Mouse (Mus musculus) embryonic fibroblast, embryonic 13.5 days (primary cell): ENCODE data around the gene Apba1. TPM values are rescaled to one million over a fixed set of nuclear protein-coding genes. Genes with fewer than 3 reads are reported as not detected.

Experiments
- H3K27ac ChIP-seq: 2 replicates; pipeline ENCODE4 v1.5.1; 2012; ENCODE audit warnings: low read length, control low read depth, inconsistent platforms; ENCODE audit not compliant: insufficient read depth
- H3K4me1 ChIP-seq: 2 replicates; pipeline ENCODE4 v1.6.1; 2011; ENCODE audit warnings: low read length; ENCODE audit not compliant: control insufficient read depth, insufficient read depth
- H3K4me3 ChIP-seq: 2 replicates; pipeline ENCODE4 v1.5.1; 2011; ENCODE audit warnings: mild to moderate bottlenecking, control low read depth, low read length; ENCODE audit not compliant: insufficient read depth
- CTCF ChIP-seq: IDR thresholded peaks from 2 replicates; pipeline ENCODE4 v1.5.1; 2011; ENCODE audit warnings: mild to moderate bottlenecking, control low read depth, low read length, moderate library complexity, borderline replicate concordance; ENCODE audit not compliant: insufficient read depth
- POLR2A ChIP-seq: IDR thresholded peaks from 2 replicates; pipeline ENCODE4 v1.6.1; 2011; ENCODE audit warnings: low read depth, mild to moderate bottlenecking, control low read depth, low read length, moderate library complexity
- polyA plus RNA-seq: library from polyadenylated mRNA; stranded (reverse); fragments of >200 nt; gene quantifications from 2 replicates; pipeline ENCODE4 v1.2.4, GENCODE M21; 2011; ENCODE audit warnings: low read depth; ENCODE audit not compliant: missing spikeins, insufficient read length

Apba1 gene
- polyA plus RNA-seq, 1 experiment, result 7.5 TPM

DNA sequence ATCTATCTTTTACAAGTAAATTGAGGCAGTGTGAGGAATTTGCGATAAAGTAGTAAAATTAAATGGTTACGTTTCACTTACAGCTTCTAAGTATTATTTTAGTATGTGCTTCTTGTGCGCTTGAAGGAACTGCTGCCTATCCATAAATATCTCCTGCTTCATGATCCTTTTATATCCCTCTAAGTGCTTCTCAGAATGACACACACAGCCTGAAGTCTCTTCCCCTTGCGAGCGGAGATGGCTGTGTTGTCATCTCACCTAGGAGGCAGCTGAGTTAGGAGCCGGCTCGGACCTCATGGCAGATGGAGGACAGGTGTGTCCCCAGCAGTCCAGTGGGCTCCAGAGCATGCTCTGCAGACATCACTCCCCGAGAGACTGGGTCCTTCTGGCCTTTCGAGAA is 163.9 kb downstream of the Apba1 start:
- Histone ChIP-seq H3K4me3 (no peak overlapping the region), H3K27ac (no peak overlapping the region), H3K4me1 (no peaks in the 10 kb centered on the region)
- no peak for TF ChIP-seq CTCF
- no peak for TF ChIP-seq POLR2A

DNA sequence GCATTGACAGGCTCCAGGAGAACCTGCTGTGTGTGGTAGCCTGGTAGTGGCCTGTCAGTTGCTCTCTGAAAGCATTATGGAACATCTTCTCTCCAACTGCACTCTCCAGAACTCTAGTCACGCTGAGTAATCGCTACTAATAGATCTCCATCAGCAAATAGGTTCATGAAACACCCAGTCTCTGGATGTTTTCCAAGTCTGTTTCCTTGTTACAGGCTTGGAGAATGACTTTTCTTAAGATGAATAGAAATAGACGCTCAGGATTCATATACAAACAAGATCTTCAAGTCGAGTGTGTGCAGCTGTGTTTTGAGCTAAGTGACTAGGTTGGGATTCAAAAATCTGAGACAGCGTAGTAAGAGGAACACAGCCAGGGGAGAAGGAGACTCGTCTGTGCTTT is 165.4 kb downstream of the Apba1 start:
- Histone ChIP-seq H3K27ac (no peak overlapping the region), H3K4me1 (no peaks in the 10 kb centered on the region), H3K4me3 (no peak overlapping the region)
- TF ChIP-seq CTCF (no peak), POLR2A (no peak)

DNA sequence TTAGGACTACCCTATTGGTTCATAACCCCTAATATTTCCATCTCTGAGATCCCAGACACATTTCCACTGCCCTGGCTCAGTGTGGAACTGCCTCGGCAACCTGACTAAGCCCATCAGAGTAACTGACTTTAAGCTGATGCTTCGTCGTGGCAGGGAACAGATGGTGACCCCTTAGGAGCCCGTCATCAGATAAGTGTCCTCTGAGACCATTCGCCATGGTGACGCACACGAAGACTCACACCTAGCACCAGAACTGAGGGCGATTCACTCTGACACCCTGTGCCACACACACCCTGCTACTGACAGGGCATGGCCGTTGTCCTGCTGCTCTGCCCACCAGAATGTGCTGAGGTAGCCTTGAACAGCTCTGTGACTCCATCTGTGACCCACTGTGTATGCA is 166.1 kb downstream of the Apba1 start:
- TF ChIP-seq CTCF (no peak), POLR2A (no peak)
- Histone ChIP-seq H3K4me1 (no peaks in the 10 kb centered on the region), H3K27ac (no peak overlapping the region), H3K4me3 (no peak overlapping the region)

DNA sequence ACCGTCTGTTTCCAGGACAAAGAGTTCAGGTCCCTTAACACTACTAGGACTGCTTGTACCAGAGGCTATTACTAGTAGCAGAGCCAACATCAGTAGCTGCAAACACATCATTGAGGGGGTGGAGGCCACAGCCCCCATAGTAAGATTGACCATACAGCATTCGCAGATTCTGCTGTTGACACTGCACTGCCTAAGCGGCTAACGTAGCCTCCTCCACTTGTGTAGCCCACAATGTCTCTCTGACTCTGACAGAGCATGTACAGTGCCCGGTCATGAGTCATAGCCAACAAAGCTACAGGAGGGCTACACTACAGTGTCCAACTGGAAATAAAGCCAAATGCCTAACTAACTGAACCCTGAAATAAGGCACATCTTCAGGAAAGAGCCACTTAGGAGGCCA is 166.9 kb downstream of the Apba1 start:
- TF ChIP-seq CTCF, result no peak
- TF ChIP-seq POLR2A, result no peak
- H3K4me3 ChIP-seq, result no peak overlapping the region
- H3K27ac ChIP-seq, result no peak overlapping the region
- H3K4me1 ChIP-seq, result no peaks in the 10 kb centered on the region

DNA sequence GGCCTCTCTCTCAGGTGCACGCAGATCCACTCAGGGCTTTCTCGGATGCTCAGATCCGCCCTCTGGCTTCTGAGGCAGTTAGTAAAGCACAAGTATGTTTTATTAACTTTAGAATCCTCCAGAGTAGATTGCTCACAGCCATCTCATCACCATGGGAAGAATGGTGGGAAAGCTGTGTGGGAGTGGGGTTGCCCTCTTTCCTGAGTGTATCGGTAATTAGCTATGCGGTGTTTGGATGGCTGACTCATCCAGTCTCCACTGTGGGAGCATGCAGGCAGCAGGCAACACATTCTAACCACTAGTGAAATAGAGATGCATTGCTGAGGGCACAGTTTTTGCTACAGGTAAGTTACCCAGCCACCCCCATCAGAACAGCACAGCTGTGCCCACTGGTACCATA is 172.1 kb downstream of the Apba1 start:
- no peaks in the 10 kb centered on the region for H3K4me1 ChIP-seq
- H3K27ac ChIP-seq, result no peak overlapping the region
- H3K4me3 ChIP-seq, result no peak overlapping the region
- TF ChIP-seq POLR2A (no peak), CTCF (no peak)

DNA sequence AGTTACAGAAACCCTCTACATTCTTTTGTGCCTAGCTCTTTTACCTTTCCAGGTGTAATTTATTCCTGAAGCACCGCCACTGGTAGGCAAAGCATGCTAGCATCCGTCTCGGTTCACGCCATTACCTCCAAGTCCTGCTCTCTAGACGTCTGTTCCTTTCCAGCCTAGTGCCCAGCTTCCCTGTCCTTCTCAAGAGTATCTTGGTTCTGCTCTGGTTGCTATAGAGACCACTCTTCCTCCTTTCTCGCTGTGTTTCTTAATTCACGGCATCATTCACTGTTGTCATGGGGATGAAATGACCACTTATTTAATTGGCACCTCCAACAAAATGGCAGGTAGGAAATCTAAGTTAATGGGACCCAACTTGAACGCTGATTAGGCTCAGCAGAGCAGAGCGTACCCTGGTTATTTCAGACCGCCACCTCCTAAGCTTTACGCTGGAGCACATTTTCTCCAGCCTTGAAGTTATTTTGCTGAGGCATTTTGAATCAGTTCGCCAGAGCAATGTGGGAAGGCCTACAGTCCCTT is 182.8 kb downstream of the Apba1 start:
- H3K4me1 ChIP-seq, result no peaks in the 10 kb centered on the region
- TF ChIP-seq POLR2A (no peak), CTCF (no peak)

DNA sequence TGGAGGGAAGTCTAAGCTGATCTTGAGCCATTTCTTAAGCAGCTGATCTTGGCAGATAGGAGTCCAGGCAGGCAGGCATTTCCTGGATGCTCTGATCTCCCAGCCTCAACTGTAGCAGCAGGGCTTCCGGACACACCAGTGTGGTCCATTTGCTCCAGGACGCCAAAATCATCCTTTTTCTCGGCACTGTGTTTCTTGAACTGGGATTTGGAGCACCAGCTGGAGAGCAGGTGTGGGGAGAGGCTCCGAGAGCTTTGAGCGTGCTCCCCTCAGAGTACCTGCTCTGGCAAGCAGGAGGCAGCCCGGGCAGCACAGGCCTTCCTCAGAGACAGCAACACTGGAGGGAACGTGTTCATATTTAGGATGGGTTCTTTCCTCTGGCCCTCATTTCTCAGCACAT is 184.2 kb downstream of the Apba1 start:
- Histone ChIP-seq H3K4me3 (no peak overlapping the region), H3K4me1 (no peaks in the 10 kb centered on the region)
- no peak for TF ChIP-seq POLR2A
- no peak for TF ChIP-seq CTCF

More for the DNA sequence above, 182.8 kb downstream of the Apba1 start:
- Histone ChIP-seq H3K27ac (no peak overlapping the region), H3K4me3 (no peak overlapping the region)

DNA sequence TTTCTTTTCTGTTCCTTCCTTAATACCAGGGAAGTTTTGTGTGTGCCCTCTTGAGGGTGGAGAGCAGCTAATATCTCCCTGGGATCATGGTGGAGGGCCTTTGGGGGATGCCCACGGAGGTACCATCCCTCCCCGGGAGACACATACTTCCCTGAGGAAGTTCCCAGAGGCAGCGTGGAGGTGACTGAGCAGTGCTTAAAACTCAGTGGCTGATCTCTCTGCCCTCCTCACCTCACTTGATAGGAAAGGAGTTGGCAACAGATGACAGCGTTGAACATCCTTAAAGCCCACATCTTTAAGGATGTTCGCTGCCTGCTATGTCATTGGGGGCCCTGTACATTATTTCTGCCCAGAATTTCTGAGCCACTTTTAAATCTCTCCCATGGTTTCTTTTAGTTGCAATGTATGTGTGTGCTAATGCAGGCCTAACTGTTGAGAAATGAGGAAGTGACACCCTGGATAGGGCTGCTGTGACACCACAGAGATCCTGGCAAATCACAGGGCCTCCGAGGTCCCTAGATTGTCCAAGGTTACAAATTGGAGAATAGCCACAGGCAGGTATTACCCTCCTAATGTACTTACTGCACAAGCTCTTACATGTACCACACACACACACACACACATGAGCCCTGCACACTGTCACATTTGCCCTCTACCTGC is 187.5 kb downstream of the Apba1 start:
- no peaks in the 10 kb centered on the region for H3K4me1 ChIP-seq

More for the DNA sequence above, 184.2 kb downstream of the Apba1 start:
- H3K27ac ChIP-seq, result no peak overlapping the region

DNA sequence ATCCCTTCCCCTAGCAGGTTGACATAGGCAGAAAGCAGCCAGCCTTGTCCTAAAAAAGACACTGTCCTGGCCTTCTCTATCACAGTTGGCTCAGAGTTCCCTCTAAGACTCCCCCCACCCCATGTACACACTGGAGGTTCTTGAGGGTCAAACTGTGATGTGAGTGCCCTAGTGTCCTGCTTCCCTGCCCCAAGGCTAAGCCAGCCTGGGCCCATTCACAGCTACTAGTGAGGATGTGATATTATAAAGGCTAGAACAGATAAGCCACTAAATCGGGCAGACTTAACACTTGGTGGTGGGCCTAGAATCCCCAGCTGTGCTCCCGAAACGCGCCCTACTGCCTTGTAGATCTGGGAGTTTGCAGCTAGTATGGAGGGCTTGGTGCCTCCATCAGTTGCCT is 188.1 kb downstream of the Apba1 start:
- Histone ChIP-seq H3K4me1 (no peaks in the 10 kb centered on the region), H3K4me3 (no peak overlapping the region), H3K27ac (no peak overlapping the region)
- no peak for TF ChIP-seq CTCF
- no peak for TF ChIP-seq POLR2A

More for the DNA sequence above, 187.5 kb downstream of the Apba1 start:
- H3K4me3 ChIP-seq, result no peak overlapping the region
- TF ChIP-seq POLR2A (no peak), CTCF (no peak)
- no peak overlapping the region for H3K27ac ChIP-seq

DNA sequence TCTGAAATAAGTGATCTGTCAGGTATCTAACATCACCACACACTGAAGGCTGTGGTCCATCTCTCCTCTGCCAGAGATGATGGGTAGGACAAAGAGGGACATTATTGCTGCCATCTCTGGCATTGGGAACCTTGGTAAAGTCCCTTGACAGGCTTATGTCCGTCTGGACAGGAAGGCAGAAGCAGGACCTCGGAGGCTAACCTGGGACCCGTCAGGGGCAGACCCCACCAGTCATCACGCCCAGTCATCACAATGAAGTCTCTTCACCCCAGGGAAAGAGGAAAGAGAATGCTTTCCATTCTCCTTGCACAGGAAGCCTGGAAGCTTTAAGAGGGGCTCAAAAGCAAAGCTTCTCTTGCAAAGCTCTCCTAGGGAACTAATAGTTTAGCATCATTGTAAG is 189.2 kb downstream of the Apba1 start:
- no peak overlapping the region for H3K4me3 ChIP-seq
- no peak overlapping the region for H3K27ac ChIP-seq
- TF ChIP-seq POLR2A (no peak), CTCF (no peak)
- H3K4me1 ChIP-seq, result no peaks in the 10 kb centered on the region
